Mouse (Mus musculus): ENCODE measurements at regions not wholly inside any gene's neighbourhood (a gene's known extent, or its start where the extent isn't known, plus 50 kb on each side); places are given as distances from the start of the nearest gene placed in this dataset.

- TF ChIP-seq CTCF (IDR thresholded peaks at IDR 0.05; ENCODE audit: borderline replicate concordance, insufficient read depth, low read length) (no peak), POLR2A (IDR thresholded peaks at IDR 0.05; ENCODE audit: low read depth, low read length) (no peak)
Observed at GRCm38 (mm10) chr7:73624093-73624600, 82.5 kb upstream of the Chd2 start.
